Mouse (Mus musculus): ENCODE measurements around the gene Ankrd28. TPM values are rescaled to one million over a fixed set of nuclear protein-coding genes. Genes with fewer than 3 reads are reported as not detected.

The Ankrd28 gene
- polyA plus RNA-seq, 1 experiment from 2014 or later = 7.5 TPM

- peaks cover 21% of the 10 kb centered on the region for H3K36me3 ChIP-seq (ENCODE audit: insufficient read depth, low read length)
- H3K27ac ChIP-seq (ENCODE audit: low read length) = no peak overlapping the region
- no peaks in the 10 kb centered on the region for H3K9me3 ChIP-seq (ENCODE audit: low read length)
- H3K4me3 ChIP-seq (ENCODE audit: low read length) = no peak overlapping the region
- H3K4me1 ChIP-seq (ENCODE audit: insufficient read depth, low read length) = no peaks in the 10 kb centered on the region
- H3K4me2 ChIP-seq (replicated peaks; ENCODE audit: low read depth, low read length) = no peak overlapping the region
- H3K9ac ChIP-seq (replicated peaks; ENCODE audit: low read length) = no peak overlapping the region
- no peak for ATAC-seq (ENCODE audit: low FRiP score, low TSS enrichment)
- WGBS = 93% methylated on average over 3 of the region's 3 CpGs
- no peaks in the 10 kb centered on the region for H3K27me3 ChIP-seq (ENCODE audit: insufficient read depth, low read length)
Measured at GRCm38 (mm10) chr14:31697346-31697745, 133.1 kb downstream of the Ankrd28 start.

- ATAC-seq (ENCODE audit: low FRiP score, low TSS enrichment) = no peak
- no peaks in the 10 kb centered on the region for H3K9me3 ChIP-seq (ENCODE audit: low read length)
- peaks cover 19% of the 10 kb centered on the region for H3K36me3 ChIP-seq (ENCODE audit: insufficient read depth, low read length)
- H3K27me3 ChIP-seq (ENCODE audit: insufficient read depth, low read length) = no peaks in the 10 kb centered on the region
- H3K4me2 ChIP-seq (replicated peaks; ENCODE audit: low read depth, low read length) = no peak overlapping the region
- H3K4me1 ChIP-seq (ENCODE audit: insufficient read depth, low read length) = no peaks in the 10 kb centered on the region
- 84% methylated on average over 3 of the region's 3 CpGs for WGBS
- no peak overlapping the region for H3K27ac ChIP-seq (ENCODE audit: low read length)
- H3K9ac ChIP-seq (replicated peaks; ENCODE audit: low read length) = no peak overlapping the region
- no peak overlapping the region for H3K4me3 ChIP-seq (ENCODE audit: low read length)
Measured at GRCm38 (mm10) chr14:31696985-31697303, 133.5 kb downstream of the Ankrd28 start.

- Histone ChIP-seq H3K9ac (replicated peaks; ENCODE audit: low read length) (no peak overlapping the region), H3K27me3 (ENCODE audit: insufficient read depth, low read length) (no peaks in the 10 kb centered on the region), H3K4me1 (ENCODE audit: insufficient read depth, low read length) (no peaks in the 10 kb centered on the region), H3K4me3 (ENCODE audit: low read length) (no peak overlapping the region), H3K36me3 (ENCODE audit: insufficient read depth, low read length) (peaks cover 14% of the 10 kb centered on the region; the same call in 1 of the 2 replicates), H3K4me2 (replicated peaks; ENCODE audit: low read depth, low read length) (no peak overlapping the region), H3K27ac (ENCODE audit: low read length) (no peak overlapping the region), H3K9me3 (ENCODE audit: low read length) (no peaks in the 10 kb centered on the region)
- 85% methylated on average over 9 of the region's 9 CpGs for WGBS
- no peak for ATAC-seq (ENCODE audit: low FRiP score, low TSS enrichment)
Measured at GRCm38 (mm10) chr14:31696206-31696984, 134.1 kb downstream of the Ankrd28 start.

- Histone ChIP-seq H3K27ac (ENCODE audit: low read length) (no peak overlapping the region), H3K4me1 (ENCODE audit: insufficient read depth, low read length) (no peaks in the 10 kb centered on the region), H3K4me2 (replicated peaks; ENCODE audit: low read depth, low read length) (no peak overlapping the region), H3K9ac (replicated peaks; ENCODE audit: low read length) (no peak overlapping the region), H3K4me3 (ENCODE audit: low read length) (no peak overlapping the region), H3K9me3 (ENCODE audit: low read length) (no peaks in the 10 kb centered on the region), H3K36me3 (ENCODE audit: insufficient read depth, low read length) (peaks cover 6% of the 10 kb centered on the region; the same call in 1 of the 2 replicates), H3K27me3 (ENCODE audit: insufficient read depth, low read length) (no peaks in the 10 kb centered on the region)
- WGBS = 85% methylated on average over 6 of the region's 6 CpGs
- ATAC-seq (ENCODE audit: low FRiP score, low TSS enrichment) = no peak
Measured at GRCm38 (mm10) chr14:31692536-31692935, 137.9 kb downstream of the Ankrd28 start.

- no peak for ATAC-seq (ENCODE audit: low FRiP score, low TSS enrichment)
Measured at GRCm38 (mm10) chr14:31686231-31686630, 144.2 kb downstream of the Ankrd28 start.

GRCm38 (mm10) chr14:31685680-31686079 is 144.8 kb downstream of the Ankrd28 start:
- H3K36me3 ChIP-seq (ENCODE audit: insufficient read depth, low read length) = no peaks in the 10 kb centered on the region

More at GRCm38 (mm10) chr14:31686231-31686630, 144.2 kb downstream of the Ankrd28 start:
- WGBS = 94% methylated on average over 1 of the region's 1 CpGs
- Histone ChIP-seq H3K27ac (ENCODE audit: low read length) (no peak overlapping the region), H3K4me3 (ENCODE audit: low read length) (no peak overlapping the region), H3K4me2 (replicated peaks; ENCODE audit: low read depth, low read length) (no peak overlapping the region), H3K9ac (replicated peaks; ENCODE audit: low read length) (no peak overlapping the region), H3K27me3 (ENCODE audit: insufficient read depth, low read length) (no peaks in the 10 kb centered on the region), H3K4me1 (ENCODE audit: insufficient read depth, low read length) (no peaks in the 10 kb centered on the region), H3K36me3 (ENCODE audit: insufficient read depth, low read length) (no peaks in the 10 kb centered on the region), H3K9me3 (ENCODE audit: low read length) (no peaks in the 10 kb centered on the region)

GRCm38 (mm10) chr14:31684343-31685040 is 146.0 kb downstream of the Ankrd28 start:
- no peak for ATAC-seq (ENCODE audit: low FRiP score, low TSS enrichment)

More at GRCm38 (mm10) chr14:31685680-31686079, 144.8 kb downstream of the Ankrd28 start:
- 83% methylated on average over 10 of the region's 10 CpGs for WGBS
- Histone ChIP-seq H3K4me3 (ENCODE audit: low read length) (no peak overlapping the region), H3K9ac (replicated peaks; ENCODE audit: low read length) (no peak overlapping the region), H3K27ac (ENCODE audit: low read length) (no peak overlapping the region), H3K27me3 (ENCODE audit: insufficient read depth, low read length) (no peaks in the 10 kb centered on the region), H3K9me3 (ENCODE audit: low read length) (no peaks in the 10 kb centered on the region), H3K4me2 (replicated peaks; ENCODE audit: low read depth, low read length) (no peak overlapping the region), H3K4me1 (ENCODE audit: insufficient read depth, low read length) (no peaks in the 10 kb centered on the region)
- no peak for ATAC-seq (ENCODE audit: low FRiP score, low TSS enrichment)

GRCm38 (mm10) chr14:31683610-31684009 is 146.8 kb downstream of the Ankrd28 start:
- no peak for ATAC-seq (ENCODE audit: low FRiP score, low TSS enrichment)
- WGBS = 50% methylated on average over 1 of the region's 2 CpGs
- no peak overlapping the region for H3K27ac ChIP-seq (ENCODE audit: low read length)
- H3K36me3 ChIP-seq (ENCODE audit: insufficient read depth, low read length) = no peaks in the 10 kb centered on the region
- no peaks in the 10 kb centered on the region for H3K9me3 ChIP-seq (ENCODE audit: low read length)
- H3K4me1 ChIP-seq (ENCODE audit: insufficient read depth, low read length) = no peaks in the 10 kb centered on the region
- H3K4me3 ChIP-seq (ENCODE audit: low read length) = no peak overlapping the region
- no peak overlapping the region for H3K9ac ChIP-seq (replicated peaks; ENCODE audit: low read length)
- H3K27me3 ChIP-seq (ENCODE audit: insufficient read depth, low read length) = no peaks in the 10 kb centered on the region
- no peak overlapping the region for H3K4me2 ChIP-seq (replicated peaks; ENCODE audit: low read depth, low read length)

More at GRCm38 (mm10) chr14:31684343-31685040, 146.0 kb downstream of the Ankrd28 start:
- WGBS = 68% methylated on average over 7 of the region's 7 CpGs
- H3K27me3 ChIP-seq (ENCODE audit: insufficient read depth, low read length) = no peaks in the 10 kb centered on the region
- H3K27ac ChIP-seq (ENCODE audit: low read length) = no peak overlapping the region
- no peaks in the 10 kb centered on the region for H3K9me3 ChIP-seq (ENCODE audit: low read length)
- no peak overlapping the region for H3K4me2 ChIP-seq (replicated peaks; ENCODE audit: low read depth, low read length)
- H3K4me3 ChIP-seq (ENCODE audit: low read length) = no peak overlapping the region
- no peak overlapping the region for H3K9ac ChIP-seq (replicated peaks; ENCODE audit: low read length)
- no peaks in the 10 kb centered on the region for H3K4me1 ChIP-seq (ENCODE audit: insufficient read depth, low read length)
- no peaks in the 10 kb centered on the region for H3K36me3 ChIP-seq (ENCODE audit: insufficient read depth, low read length)

GRCm38 (mm10) chr14:31681931-31682555 is 148.4 kb downstream of the Ankrd28 start:
- Histone ChIP-seq H3K4me2 (replicated peaks; ENCODE audit: low read depth, low read length) (no peak overlapping the region), H3K36me3 (ENCODE audit: insufficient read depth, low read length) (no peaks in the 10 kb centered on the region), H3K4me3 (ENCODE audit: low read length) (no peak overlapping the region), H3K9me3 (ENCODE audit: low read length) (no peaks in the 10 kb centered on the region), H3K27me3 (ENCODE audit: insufficient read depth, low read length) (no peaks in the 10 kb centered on the region), H3K27ac (ENCODE audit: low read length) (no peak overlapping the region), H3K9ac (replicated peaks; ENCODE audit: low read length) (no peak overlapping the region), H3K4me1 (ENCODE audit: insufficient read depth, low read length) (no peaks in the 10 kb centered on the region)
- ATAC-seq (ENCODE audit: low FRiP score, low TSS enrichment) = no peak
- 63% methylated on average over 5 of the region's 5 CpGs for WGBS

All from kidney, embryonic 16.5 days (tissue).